Mouse (Mus musculus) liver, embryonic 14.5 days (tissue): ENCODE data around the gene Gm45785.

Experiments
- CTCF ChIP-seq: IDR thresholded peaks from 2 replicates; pipeline ENCODE4 v1.5.1; 2016; ENCODE audit warnings: antibody characterized with exemption, low read depth, control low read depth
- EP300 ChIP-seq: IDR thresholded peaks from 2 replicates; pipeline ENCODE4 v1.6.1; 2016; ENCODE audit warnings: antibody characterized with exemption, low read depth

DNA sequence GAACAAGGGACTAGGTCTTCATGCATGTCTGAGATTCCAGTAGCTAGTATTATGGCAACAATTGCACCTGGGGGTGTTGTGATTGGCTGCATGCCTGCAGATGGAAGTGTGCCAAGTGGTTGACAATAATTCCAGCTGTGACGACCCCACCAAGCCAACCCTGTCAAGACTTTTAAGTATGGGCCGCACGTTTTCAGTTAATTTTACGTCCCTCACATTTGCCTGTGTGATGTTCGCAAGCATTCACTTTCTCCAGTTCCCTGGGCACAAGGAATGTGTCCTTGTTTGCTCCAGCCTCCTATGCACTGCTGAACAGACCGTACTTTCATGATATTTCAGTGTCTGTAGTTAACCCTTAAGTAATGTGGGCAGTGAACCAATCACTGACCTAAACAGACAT lies 53.5 kb downstream of the Gm45785 start:
- TF ChIP-seq EP300 (no peak), CTCF (no peak)
